Mouse (Mus musculus) sigmoid colon, adult 10 weeks (tissue): ENCODE measurements around the gene Rgs12. TPM values are rescaled to one million over a fixed set of nuclear protein-coding genes. Genes with fewer than 3 reads are reported as not detected.

Source experiments
- polyA plus RNA-seq: library from polyadenylated mRNA; stranded (reverse); fragments of 350-450 nt; fragmentation: Illumina TruSeq; extraction: RNeasy Lipid Tissue Mini Kit (QIAGEN cat#74804); gene quantifications from one replicate; pipeline ENCODE4 v1.2.3, GENCODE M21; 2014; ENCODE audit warnings: low read depth, low replicate concordance

Rgs12 gene
- 7.9 TPM for polyA plus RNA-seq

GRCm38 (mm10) chr5:34948861-34949760, at the start of gene Rgs12:
Gene Rgs12 (plus strand): TSS chr5:34949445.

GRCm38 (mm10) chr5:34907910-34908725, 41.1 kb upstream of the Rgs12 start, which contains the start of gene Msantd1:
Gene Msantd1 (plus strand): TSS chr5:34908012.

GRCm38 (mm10) chr5:35041268-35041829, 92.1 kb downstream of the Rgs12 start, which contains the start of gene Hgfac:
Gene Hgfac (plus strand): TSS chr5:35041509.

GRCm38 (mm10) chr5:35056604-35057432, 107.6 kb downstream of the Rgs12 start, which contains the start of gene Dok7:
Gene Dok7 (plus strand): TSS chr5:35056766.

Other genes with a start within 250 kb of the Rgs12 start
- gene Htt, start 187.7 kb upstream of the Rgs12 start, polyA plus RNA-seq: 11.2 TPM
- gene Msantd1, start 41.4 kb upstream of the Rgs12 start, polyA plus RNA-seq: not detected
- 3.5 TPM for gene Hgfac, start 92.1 kb downstream of the Rgs12 start, polyA plus RNA-seq
- gene Dok7, start 107.3 kb downstream of the Rgs12 start, polyA plus RNA-seq: not detected
- gene Lrpap1, start 156.3 kb downstream of the Rgs12 start, polyA plus RNA-seq: 7.8 TPM